In the genomic region with DNA sequence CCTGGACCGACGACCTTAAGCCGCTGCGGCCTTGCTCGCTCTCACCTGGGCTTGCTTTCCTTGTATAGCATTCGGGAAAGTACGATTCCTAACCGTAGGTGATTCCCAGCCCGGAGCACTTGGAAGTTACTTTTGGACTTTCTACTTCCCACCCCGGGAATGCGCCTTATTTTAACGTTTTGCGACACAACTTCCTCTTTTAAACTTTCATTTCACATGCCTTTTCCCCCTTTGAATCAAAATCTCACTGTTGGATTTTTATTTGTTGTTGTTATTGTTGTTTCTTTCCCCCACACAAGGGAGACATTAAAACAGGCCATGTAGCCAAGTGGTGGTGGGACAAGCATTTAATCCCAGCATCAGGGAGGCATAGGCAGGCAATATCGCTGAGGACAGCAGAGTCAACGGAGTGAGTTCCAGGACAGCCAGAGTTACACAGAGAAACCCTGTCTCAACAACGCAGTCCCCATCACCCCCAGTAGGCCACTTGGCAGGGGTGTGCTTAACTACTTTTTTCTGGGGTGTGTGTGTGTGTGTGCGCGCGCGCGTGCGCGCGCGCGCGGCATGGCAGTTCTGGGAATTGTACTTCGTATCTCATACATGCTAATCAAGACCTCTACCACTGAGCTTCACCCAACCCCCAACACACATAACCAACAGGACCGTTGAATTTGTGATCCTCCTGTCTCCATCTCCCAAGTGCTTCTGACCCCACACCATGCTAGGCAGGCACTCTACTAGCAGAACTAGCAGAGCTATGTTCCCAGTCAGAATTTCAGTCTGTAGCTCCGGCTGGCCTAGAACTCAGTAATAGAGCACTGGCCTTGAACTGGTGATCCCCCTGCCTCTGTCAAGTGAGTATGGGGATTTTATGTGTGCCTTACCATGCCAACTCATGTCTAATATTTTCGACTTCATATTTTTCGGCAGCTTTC, we compare ENCODE assay signal across 8 mouse cellular contexts. TPM values are rescaled to one million over a fixed set of nuclear protein-coding genes. Genes with fewer than 3 reads are reported as not detected.
DNase-seq lines count a peak whose midpoint lies in the region; ATAC-seq lines count a peak whose summit lies in the region.

No protein-coding gene starts in this region.

- H3K4me3 ChIP-seq in hindbrain, embryonic 16.5 days (ENCODE audit: low read length), result peak overlapping the region; percentile 83
- H3K4me3 ChIP-seq in stomach, embryonic 16.5 days (replicated peaks; ENCODE audit: low read length), result peak overlapping the region; percentile 84

- H3K27ac ChIP-seq in hindbrain, embryonic 16.5 days (ENCODE audit: low read depth, low read length), result peak overlapping the region; percentile 97
- H3K27ac ChIP-seq in stomach, embryonic 16.5 days (ENCODE audit: low read length), result peak overlapping the region; percentile 93

- H3K9me3 ChIP-seq in hindbrain, embryonic 16.5 days (ENCODE audit: control insufficient read depth, low read length), result no peaks in the 10 kb centered on the region
- no peaks in the 10 kb centered on the region for H3K9me3 ChIP-seq in stomach, embryonic 16.5 days (replicated peaks; ENCODE audit: control insufficient read depth, low read length)

- 32% methylated on average over 32 of the region's 32 CpGs for WGBS in hindbrain, embryonic 16.5 days
- 34% methylated on average over 32 of the region's 32 CpGs for WGBS in stomach, embryonic 16.5 days

- H3K4me1 ChIP-seq in hindbrain, embryonic 16.5 days (ENCODE audit: control insufficient read depth, insufficient read depth, low read depth, low read length), result peaks cover 8% of the 10 kb centered on the region; the same call in 1 of the 2 replicates
- peaks cover 10% of the 10 kb centered on the region for H3K4me1 ChIP-seq in stomach, embryonic 16.5 days (ENCODE audit: control insufficient read depth, insufficient read depth, low read length)

- peak; percentile 47 for ATAC-seq in erythroid progenitor cell, adult 5-6 weeks (replicated peaks; ENCODE audit: low FRiP score, poor library complexity, severe bottlenecking)
- peak; percentile 31 for ATAC-seq in hindbrain, embryonic 16.5 days
- no peak; the same call in 1 of the 2 replicates for ATAC-seq in stomach, embryonic 16.5 days (ENCODE audit: insufficient read depth, low FRiP score)

- no peaks in the 10 kb centered on the region for H3K27me3 ChIP-seq in hindbrain, embryonic 16.5 days (replicated peaks; ENCODE audit: control insufficient read depth, insufficient read depth, low read length)
- H3K27me3 ChIP-seq in stomach, embryonic 16.5 days (ENCODE audit: control insufficient read depth, insufficient read depth, low read length), result no peaks in the 10 kb centered on the region

- DNase-seq in cerebellum, adult 9-11 months, result peak; percentile 40
- no peak for DNase-seq in cerebellum, postnatal 10 days
- DNase-seq in R1 (ENCODE audit: low read depth, low spot score), result peak; percentile 59
- DNase-seq in lung, postnatal 36 days, result peak; percentile 12
- DNase-seq in cerebellum, adult 8-10 months, result no peak

- H3K9ac ChIP-seq in hindbrain, embryonic 16.5 days (ENCODE audit: low read depth, low read length), result peak overlapping the region; percentile 95
- peak overlapping the region; percentile 87 for H3K9ac ChIP-seq in stomach, embryonic 16.5 days (ENCODE audit: low read length)

- peak overlapping the region; percentile 65 for H3K4me2 ChIP-seq in hindbrain, embryonic 16.5 days (ENCODE audit: low read length)
- H3K4me2 ChIP-seq in stomach, embryonic 16.5 days (ENCODE audit: low read depth, low read length), result peak overlapping the region; percentile 76

- no peaks in the 10 kb centered on the region for H3K36me3 ChIP-seq in hindbrain, embryonic 16.5 days (ENCODE audit: control insufficient read depth, insufficient read depth, low read length)
- no peaks in the 10 kb centered on the region for H3K36me3 ChIP-seq in stomach, embryonic 16.5 days (ENCODE audit: control insufficient read depth, insufficient read depth, low read length)

RNA-seq across cellular contexts. Expression of a gene that starts 0.5 kb away (rescaled TPM):
- total RNA-seq in erythroid progenitor cell, adult 5-6 weeks (2015; ENCODE audit: low replicate concordance), result 13.4 and 13.7 TPM in 2 replicates
- total RNA-seq in erythroid progenitor cell, adult 5-6 weeks (2017; ENCODE audit: low replicate concordance), result 8.6 and 10.3 TPM in 2 replicates
- polyA plus RNA-seq in hindbrain, embryonic 16.5 days (2015; fragmentation: Nextera tagmentation; extraction: Ambion mirVana), result 23.5 and 25.1 TPM in 2 replicates
- 19.5 and 20.2 TPM in 2 replicates for polyA plus RNA-seq in stomach, embryonic 16.5 days (2015; fragmentation: Nextera tagmentation; extraction: Ambion mirVana)

RNA-seq across cellular contexts. Expression of a gene that starts 54.6 kb away (rescaled TPM):
- 456 and 552 TPM in 2 replicates for total RNA-seq in erythroid progenitor cell, adult 5-6 weeks (2015; ENCODE audit: low replicate concordance)
- total RNA-seq in erythroid progenitor cell, adult 5-6 weeks (2017; ENCODE audit: low replicate concordance), result 368 and 428 TPM in 2 replicates
- polyA plus RNA-seq in hindbrain, embryonic 16.5 days (2015; fragmentation: Nextera tagmentation; extraction: Ambion mirVana), result 384 and 414 TPM in 2 replicates
- 346 and 352 TPM in 2 replicates for polyA plus RNA-seq in stomach, embryonic 16.5 days (2015; fragmentation: Nextera tagmentation; extraction: Ambion mirVana)

Comparison
In these comparisons a context has a peak if more than half of its experiments do, and no peak if none do; other contexts are left out.
1. DNase-seq: peak in cerebellum, adult 9-11 months (single experiment), R1 (single experiment) and lung, postnatal 36 days (single experiment); none in cerebellum, postnatal 10 days (0 of 2) and cerebellum, adult 8-10 months (single experiment).